Mouse (Mus musculus) intestine, embryonic 14.5 days (tissue): ENCODE measurements at regions not wholly inside any gene's neighbourhood (a gene's known extent, or its start where the extent isn't known, plus 50 kb on each side); places are given as distances from the start of the nearest gene placed in this dataset.

Experiments
- ATAC-seq: fragments of 200-750 bp; cut with Nextera tagmentation; replicated peaks from 2 replicates; pipeline ENCODE4 v1.8.0; 2017; ENCODE audit warnings: low read depth, moderate number of reproducible peaks, moderate TSS enrichment, moderate library complexity; ENCODE audit not compliant: low FRiP score, low TSS enrichment
- DNase-seq: peaks from one replicate; pipeline ENCODE4 v3.0.0-alpha.2; 2018; ENCODE audit warnings: low spot score
- H3K27ac ChIP-seq: fragments of 300-500 bp; sonication (generic); 2 replicates; pipeline ENCODE4 v1.5.1; 2014; ENCODE audit warnings: low read depth, mild to moderate bottlenecking, control low read depth
- H3K27me3 ChIP-seq: fragments of 300-500 bp; sonication (generic); replicated peaks from 2 replicates; pipeline ENCODE4 v1.6.1; 2014; ENCODE audit warnings: low read length, control low read depth; ENCODE audit not compliant: control insufficient read depth, insufficient read depth
- H3K36me3 ChIP-seq: fragments of 300-500 bp; sonication (generic); 2 replicates; pipeline ENCODE4 v1.6.1; 2014; ENCODE audit warnings: low read length, control low read depth; ENCODE audit not compliant: control insufficient read depth, insufficient read depth
- H3K4me1 ChIP-seq: fragments of 300-500 bp; sonication (generic); replicated peaks from 2 replicates; pipeline ENCODE4 v1.6.1; 2014; ENCODE audit warnings: low read length, control low read depth, mixed read lengths; ENCODE audit not compliant: control insufficient read depth, insufficient read depth
- H3K4me2 ChIP-seq: fragments of 300-500 bp; sonication (generic); 2 replicates; pipeline ENCODE4 v1.6.1; 2014; ENCODE audit warnings: low read length
- H3K4me3 ChIP-seq: fragments of 300-500 bp; sonication (generic); 2 replicates; pipeline ENCODE4 v1.5.1; 2014; ENCODE audit warnings: low read depth, low read length, control low read depth, mixed read lengths
- H3K9ac ChIP-seq: fragments of 300-500 bp; sonication (generic); 2 replicates; pipeline ENCODE4 v1.6.1; 2014; ENCODE audit warnings: mild to moderate bottlenecking, low read length
- H3K9me3 ChIP-seq: fragments of 300-500 bp; sonication (generic); 2 replicates; pipeline ENCODE4 v1.6.1; 2016; ENCODE audit warnings: low read length, control low read depth; ENCODE audit not compliant: control insufficient read depth
- WGBS: fragments of 180-500 bp; shearing (Covaris S2); extraction: QIAGEN DNeasy Blood & Tissue Kit; methylation state at CpG from one replicate; pipeline ENCODE4 v1.1.7; 2014; 5-methylcytosine and 5-hydroxymethylcytosine counted together

DNA sequence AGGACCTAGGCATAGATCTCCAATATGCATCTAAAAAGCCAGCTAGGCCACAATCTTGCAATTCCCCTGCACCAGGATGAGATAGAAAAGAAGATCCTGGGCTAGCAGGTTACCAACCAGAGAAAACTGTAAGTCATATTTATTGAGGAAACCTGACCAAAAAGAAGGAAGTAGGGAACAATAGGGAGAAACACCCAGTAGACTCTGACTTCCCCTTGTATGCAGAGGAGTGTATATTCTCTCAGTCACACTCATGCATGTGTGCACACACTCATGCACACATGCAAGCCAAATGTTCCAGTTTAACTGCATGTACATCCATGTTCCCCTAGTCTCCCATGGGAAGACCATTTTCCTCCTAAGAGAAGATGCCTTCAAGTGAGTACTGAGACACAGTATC lies 184.9 kb upstream of the Negr1 start:
- H3K36me3 ChIP-seq = no peaks in the 10 kb centered on the region
- no peak for DNase-seq
- H3K9me3 ChIP-seq = no peaks in the 10 kb centered on the region
- H3K4me1 ChIP-seq = no peaks in the 10 kb centered on the region
- H3K27me3 ChIP-seq = no peaks in the 10 kb centered on the region
- H3K9ac ChIP-seq = no peak overlapping the region
- no peak for ATAC-seq
- no peak overlapping the region for H3K27ac ChIP-seq
- H3K4me2 ChIP-seq = no peak overlapping the region
- H3K4me3 ChIP-seq = no peak overlapping the region

DNA sequence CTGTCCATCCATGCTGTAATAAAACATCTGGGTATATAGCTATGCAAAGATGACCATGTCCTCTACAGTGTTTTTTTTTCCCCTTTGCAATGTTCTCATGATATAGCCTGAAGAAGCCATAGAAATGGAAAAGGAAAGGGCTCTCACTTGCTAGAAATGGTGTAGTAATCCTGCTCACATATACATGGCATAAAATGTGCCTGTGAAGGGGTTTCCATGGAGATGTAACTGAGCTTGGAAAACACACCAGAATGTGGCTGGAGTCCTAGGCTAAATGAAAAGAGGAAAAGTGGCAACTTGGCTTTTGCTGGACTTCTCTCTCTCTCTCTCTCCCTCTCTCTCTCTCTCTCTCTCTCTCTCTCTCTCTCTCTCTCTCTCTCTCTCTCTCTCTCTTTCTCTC lies 178.7 kb upstream of the Negr1 start:
- Histone ChIP-seq H3K27me3 (no peaks in the 10 kb centered on the region), H3K36me3 (no peaks in the 10 kb centered on the region), H3K27ac (no peak overlapping the region), H3K4me1 (no peaks in the 10 kb centered on the region), H3K4me3 (no peak overlapping the region), H3K4me2 (no peak overlapping the region), H3K9ac (no peak overlapping the region), H3K9me3 (no peaks in the 10 kb centered on the region)
- no peak for DNase-seq
- ATAC-seq = no peak

DNA sequence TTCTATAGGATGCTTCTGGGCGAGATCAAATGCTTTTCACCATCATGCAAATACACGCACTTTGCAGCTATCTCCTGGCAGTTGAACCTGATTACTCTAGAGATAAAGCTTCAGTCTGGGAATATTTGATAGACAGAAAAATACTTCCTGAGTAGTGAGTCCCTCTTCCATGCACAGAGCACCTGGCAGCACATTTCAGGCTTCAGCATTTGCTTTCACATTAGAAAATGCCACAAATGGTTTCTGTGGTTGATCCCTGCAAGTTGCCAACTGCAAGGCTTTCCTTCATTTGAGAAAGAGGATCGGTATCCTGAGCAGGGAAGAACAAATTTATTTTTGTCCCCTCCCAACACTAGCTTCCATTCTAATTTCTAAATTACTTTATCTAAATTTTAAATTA lies 155.5 kb upstream of the Negr1 start:
- no peaks in the 10 kb centered on the region for H3K27me3 ChIP-seq
- H3K9ac ChIP-seq = no peak overlapping the region
- DNase-seq = no peak
- WGBS = 88% methylated on average over 3 of the region's 3 CpGs
- H3K9me3 ChIP-seq = no peaks in the 10 kb centered on the region
- no peaks in the 10 kb centered on the region for H3K36me3 ChIP-seq
- H3K4me3 ChIP-seq = no peak overlapping the region
- ATAC-seq = no peak
- no peaks in the 10 kb centered on the region for H3K4me1 ChIP-seq
- H3K4me2 ChIP-seq = no peak overlapping the region
- no peak overlapping the region for H3K27ac ChIP-seq

DNA sequence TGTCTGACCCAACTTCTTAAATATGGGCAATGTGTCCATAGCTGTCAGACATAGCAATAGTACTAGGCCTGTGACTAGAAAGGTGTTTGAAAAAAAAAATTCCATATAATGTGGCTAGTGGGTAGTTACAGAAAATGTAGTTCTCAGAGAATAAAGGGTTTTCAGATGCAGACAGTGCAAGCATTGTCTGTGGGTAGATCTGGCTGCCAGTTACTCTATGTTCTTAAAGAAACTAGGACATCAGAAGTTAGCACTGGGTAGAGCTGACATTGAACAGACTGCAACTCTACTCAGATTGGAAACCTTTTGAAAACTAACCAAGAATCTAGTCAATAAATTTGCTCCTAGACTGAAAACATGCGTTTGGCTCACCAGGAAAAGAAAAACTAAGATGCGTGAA lies 154.5 kb upstream of the Negr1 start:
- Histone ChIP-seq H3K27me3 (no peaks in the 10 kb centered on the region), H3K9me3 (no peaks in the 10 kb centered on the region), H3K9ac (no peak overlapping the region), H3K27ac (no peak overlapping the region), H3K4me1 (no peaks in the 10 kb centered on the region), H3K36me3 (no peaks in the 10 kb centered on the region), H3K4me3 (no peak overlapping the region), H3K4me2 (no peak overlapping the region)
- DNase-seq (no peak), ATAC-seq (no peak)
- WGBS = 71% methylated on average over 2 of the region's 2 CpGs

DNA sequence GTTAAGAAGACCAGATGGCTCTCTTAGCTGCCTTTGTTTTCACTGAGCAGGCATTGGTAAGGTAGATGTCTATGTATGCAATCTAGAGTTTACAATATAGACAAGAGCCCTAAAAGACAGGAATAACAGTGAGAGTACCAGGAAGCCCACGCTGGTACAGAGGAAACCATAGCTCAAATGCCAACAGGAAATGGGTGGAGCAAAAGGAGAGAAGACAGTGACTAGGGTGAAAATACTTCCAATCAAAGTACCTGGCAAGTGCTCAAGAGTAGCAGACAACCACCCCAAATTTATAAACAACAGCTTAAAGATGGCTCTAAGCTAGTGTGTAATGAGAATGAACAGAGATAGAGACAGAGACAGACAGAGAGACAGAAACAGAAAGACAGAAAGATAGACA lies 151.5 kb upstream of the Negr1 start:
- H3K36me3 ChIP-seq = no peaks in the 10 kb centered on the region
- no peak overlapping the region for H3K27ac ChIP-seq
- H3K4me1 ChIP-seq = no peaks in the 10 kb centered on the region
- no peaks in the 10 kb centered on the region for H3K9me3 ChIP-seq
- no peak overlapping the region for H3K4me2 ChIP-seq
- WGBS = 23% methylated on average over 1 of the region's 1 CpGs
- H3K9ac ChIP-seq = no peak overlapping the region
- H3K4me3 ChIP-seq = no peak overlapping the region
- no peaks in the 10 kb centered on the region for H3K27me3 ChIP-seq
- no peak for ATAC-seq
- no peak for DNase-seq

DNA sequence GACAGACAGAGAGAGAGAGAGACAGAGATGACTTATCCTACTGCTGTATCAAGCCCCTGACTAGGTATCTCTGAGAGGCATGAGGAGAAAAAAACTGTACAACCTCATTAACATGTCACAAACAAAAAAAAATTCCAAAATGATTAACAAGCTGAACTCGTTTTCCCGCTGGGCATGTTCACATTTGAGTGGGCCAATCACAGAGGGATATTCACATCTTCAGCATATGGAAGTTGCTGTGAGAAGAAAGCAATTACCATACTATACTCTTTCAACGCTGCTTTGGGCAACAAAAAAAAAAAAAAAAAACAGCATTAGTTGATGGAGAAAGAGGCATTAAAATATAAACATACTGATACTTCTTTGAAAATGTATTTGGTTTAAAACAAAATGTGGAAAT lies 148.8 kb upstream of the Negr1 start:
- H3K36me3 ChIP-seq = no peaks in the 10 kb centered on the region
- ATAC-seq (no peak), DNase-seq (no peak)
- H3K27ac ChIP-seq = no peak overlapping the region
- no peaks in the 10 kb centered on the region for H3K9me3 ChIP-seq
- H3K4me1 ChIP-seq = no peaks in the 10 kb centered on the region
- no peak overlapping the region for H3K4me3 ChIP-seq
- H3K27me3 ChIP-seq = no peaks in the 10 kb centered on the region
- no peak overlapping the region for H3K4me2 ChIP-seq
- no peak overlapping the region for H3K9ac ChIP-seq
- 89% methylated on average over 3 of the region's 3 CpGs for WGBS

DNA sequence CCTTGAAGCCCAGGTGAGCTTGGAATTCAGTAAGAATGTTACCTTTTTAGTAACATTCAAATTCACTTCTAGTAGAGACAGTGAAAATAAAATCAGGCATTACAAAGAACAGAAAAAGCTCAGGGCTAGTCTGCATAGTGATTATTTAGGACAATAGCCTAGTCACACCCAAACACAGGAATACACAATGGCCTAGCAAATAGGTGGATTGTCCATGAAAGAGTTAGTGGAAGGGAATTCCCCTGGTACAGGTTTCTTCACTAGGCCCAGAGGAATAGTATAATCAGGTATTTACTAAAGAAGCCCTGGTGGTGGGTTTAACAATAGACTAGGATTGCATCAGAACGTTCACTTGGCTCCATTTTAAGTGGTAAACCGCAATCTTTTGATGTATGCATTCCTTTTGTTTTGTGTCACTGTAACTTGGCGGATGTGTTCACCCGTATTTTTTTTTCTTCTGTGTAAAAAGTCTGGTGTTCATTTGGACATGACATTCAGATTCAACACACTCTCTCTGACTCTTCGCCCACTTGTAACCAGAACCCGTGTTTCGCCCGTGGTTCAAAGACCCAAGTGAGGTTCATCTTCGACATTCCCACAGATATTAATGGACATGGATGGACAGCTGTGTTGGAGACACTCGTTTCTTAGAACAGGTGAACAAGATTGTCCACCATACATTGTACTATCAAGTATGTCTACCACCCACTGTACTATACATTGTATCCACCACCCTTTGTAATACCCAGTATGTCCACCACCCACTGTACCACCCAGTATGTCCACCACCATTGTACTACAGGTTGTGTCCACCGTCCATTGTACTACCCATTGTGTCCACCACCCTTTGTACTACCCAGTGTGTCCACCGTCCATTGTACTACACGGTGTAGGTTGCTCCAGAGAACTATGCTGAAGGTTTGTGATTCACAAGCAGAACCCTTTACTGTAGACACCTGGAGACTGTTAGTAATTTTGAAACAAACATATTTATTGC lies 146.9 kb upstream of the Negr1 start:
- 92% methylated on average over 13 of the region's 13 CpGs for WGBS

DNA sequence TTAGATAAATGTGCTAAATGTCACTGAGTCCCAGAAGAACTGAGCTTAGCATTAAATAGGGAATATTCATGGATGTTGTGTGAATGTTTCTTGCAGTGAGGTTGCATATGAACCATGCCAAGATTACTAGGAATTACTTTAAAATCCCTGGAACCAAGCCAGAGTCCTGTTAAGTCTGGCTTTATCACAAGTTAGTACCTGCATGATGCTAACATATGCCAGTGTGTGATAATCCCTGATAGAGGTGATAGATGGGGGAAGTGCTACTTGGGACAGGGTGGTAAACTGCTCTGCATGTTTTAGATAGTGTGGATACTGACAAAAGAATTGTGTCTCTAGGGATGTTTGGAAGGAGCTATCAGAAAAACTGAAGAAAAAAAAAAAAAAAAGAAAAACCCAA lies 143.5 kb upstream of the Negr1 start:
- DNase-seq = no peak
- no peak overlapping the region for H3K27ac ChIP-seq
- ATAC-seq = no peak
- no peaks in the 10 kb centered on the region for H3K9me3 ChIP-seq
- H3K4me1 ChIP-seq = no peaks in the 10 kb centered on the region
- H3K9ac ChIP-seq = no peak overlapping the region
- H3K36me3 ChIP-seq = no peaks in the 10 kb centered on the region
- H3K4me2 ChIP-seq = no peak overlapping the region
- no peak overlapping the region for H3K4me3 ChIP-seq
- H3K27me3 ChIP-seq = no peaks in the 10 kb centered on the region

More for the DNA sequence above, 146.9 kb upstream of the Negr1 start:
- Histone ChIP-seq H3K27me3 (no peaks in the 10 kb centered on the region), H3K4me3 (no peak overlapping the region), H3K9me3 (no peaks in the 10 kb centered on the region), H3K27ac (no peak overlapping the region), H3K9ac (no peak overlapping the region), H3K4me2 (no peak overlapping the region), H3K36me3 (no peaks in the 10 kb centered on the region), H3K4me1 (no peaks in the 10 kb centered on the region)
- no peak for ATAC-seq
- no peak for DNase-seq

DNA sequence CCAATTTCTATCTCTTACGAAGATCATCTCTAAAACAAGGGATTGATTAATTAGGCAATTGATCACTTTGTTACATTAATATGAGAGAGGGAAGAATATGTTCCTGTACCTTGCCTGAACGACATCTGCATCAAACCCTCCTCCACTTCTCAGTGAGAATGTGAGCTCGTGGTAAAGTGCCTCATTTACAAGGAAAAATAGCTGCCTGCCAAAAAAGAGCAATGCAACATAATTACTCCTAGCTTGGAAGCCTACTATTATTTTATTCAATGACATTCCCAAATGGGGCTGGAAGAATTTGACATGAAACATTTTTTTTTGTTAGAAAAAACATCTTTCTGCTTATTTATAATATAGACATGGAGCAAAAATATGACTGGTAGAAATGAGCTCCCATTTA lies 138.5 kb upstream of the Negr1 start:
- ATAC-seq = no peak
- WGBS = 61% methylated on average over 3 of the region's 3 CpGs
- no peak overlapping the region for H3K4me2 ChIP-seq
- H3K4me3 ChIP-seq = no peak overlapping the region
- no peaks in the 10 kb centered on the region for H3K4me1 ChIP-seq
- H3K27me3 ChIP-seq = no peaks in the 10 kb centered on the region
- no peaks in the 10 kb centered on the region for H3K36me3 ChIP-seq
- DNase-seq = no peak
- no peaks in the 10 kb centered on the region for H3K9me3 ChIP-seq
- no peak overlapping the region for H3K27ac ChIP-seq
- no peak overlapping the region for H3K9ac ChIP-seq
